Mouse (Mus musculus) small intestine, adult 2 months (tissue): ENCODE results near the gene Fam120c.

ENCODE experiments used
- CTCF ChIP-seq: fragments of 200-500 bp; IDR thresholded peaks from 2 replicates; pipeline ENCODE4 v1.5.1; 2012; ENCODE audit warnings: low read depth, mild to moderate bottlenecking, control low read depth, inconsistent platforms, low read length, moderate library complexity, mixed read lengths; ENCODE audit not compliant: insufficient replicate concordance, insufficient read length; ENCODE audit errors: extremely low read depth
- POLR2A ChIP-seq: fragments of 200-500 bp; IDR thresholded peaks from 2 replicates; pipeline ENCODE4 v1.6.1; 2012; ENCODE audit warnings: low read depth, mild to moderate bottlenecking, control low read depth, inconsistent platforms, low read length, moderate library complexity

DNA sequence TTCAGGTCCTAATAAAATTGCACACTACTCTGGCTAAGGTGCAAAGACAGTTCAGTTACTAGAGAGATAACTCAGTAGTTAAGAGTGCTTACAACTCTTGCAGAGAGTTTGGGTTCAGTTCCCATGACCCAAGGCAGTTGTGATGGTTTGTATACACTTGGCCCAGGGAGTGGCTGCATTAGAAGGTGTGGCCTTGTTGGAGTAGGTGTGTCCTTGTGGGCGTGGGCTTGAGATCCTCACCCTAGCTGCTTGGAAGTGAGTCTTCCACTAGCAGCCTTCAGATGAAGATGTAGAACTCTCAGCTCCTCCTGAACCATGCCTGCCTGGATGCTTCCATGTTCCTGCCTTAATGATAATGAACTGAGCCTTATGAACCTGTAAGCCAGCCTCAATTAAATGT, 174.2 kb downstream of the Fam120c start:
- no peak for TF ChIP-seq CTCF
- TF ChIP-seq POLR2A, result no peak
